Mouse (Mus musculus): ENCODE results near the gene Rasal2. TPM values are rescaled to one million over a fixed set of nuclear protein-coding genes. Genes with fewer than 3 reads are reported as not detected.

The Rasal2 gene
- polyA plus RNA-seq, 1 experiment from 2014 or later, result 31.0 TPM

DNA sequence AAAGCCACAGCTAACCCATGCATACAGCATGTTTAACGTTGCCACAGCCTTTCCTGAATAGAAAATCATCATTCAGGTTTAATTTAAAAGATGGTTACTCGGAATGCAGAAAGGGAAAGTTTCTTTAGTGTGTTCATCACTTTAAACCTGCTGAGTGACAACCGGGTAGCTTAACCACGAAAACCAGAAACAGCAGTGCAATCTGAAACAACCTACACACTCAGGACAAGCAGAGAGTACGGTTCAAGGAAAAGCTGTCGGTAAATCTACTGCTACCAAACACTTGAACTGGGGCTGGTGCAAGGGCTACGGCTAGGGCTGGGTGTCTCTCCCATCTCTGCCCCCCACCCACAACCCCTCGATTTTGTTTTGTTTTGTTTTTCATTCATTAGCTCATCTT lies 1.5 kb downstream of the Rasal2 start:
- Histone ChIP-seq H3K36me3 (ENCODE audit: poor library complexity, severe bottlenecking) (0 out of 2 replicates have a peak, but pooled peaks cover 3% of the 10 kb centered on the region), H3K9ac (peak overlapping the region; percentile 80), H3K4me1 (peaks cover 37% of the 10 kb centered on the region), H3K4me3 (peak overlapping the region; percentile 93), H3K27me3 (no peaks in the 10 kb centered on the region), H3K4me2 (peak overlapping the region; percentile 81), H3K27ac (no peak overlapping the region), H3K9me3 (replicated peaks) (no peaks in the 10 kb centered on the region)
- 6% methylated on average over 8 of the region's 8 CpGs for WGBS
- ATAC-seq, result no peak

DNA sequence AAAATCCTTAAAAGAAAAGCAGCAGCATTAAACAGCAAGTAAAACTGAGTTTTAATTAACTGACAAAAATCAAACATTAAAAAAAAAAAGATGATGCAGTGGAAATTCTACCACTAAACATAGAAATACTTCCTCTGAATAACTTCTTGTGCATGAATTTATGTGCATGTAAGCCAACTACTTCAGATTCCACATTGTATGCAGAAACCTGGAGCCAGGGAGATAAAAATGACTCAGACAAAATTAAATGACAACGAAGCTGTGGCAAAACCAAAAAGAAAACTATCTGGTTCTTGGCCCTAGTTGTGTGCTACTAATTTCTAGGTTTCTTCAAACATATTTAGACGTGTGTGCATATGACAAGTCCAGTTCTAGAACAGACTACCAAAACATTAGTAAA lies 2.7 kb downstream of the Rasal2 start:
- ATAC-seq, result no peak

GRCm38 (mm10) chr1:157388027-157388426 lies 24.4 kb downstream of the Rasal2 start:
- Histone ChIP-seq H3K4me1 (peaks cover 8% of the 10 kb centered on the region), H3K9me3 (replicated peaks) (no peaks in the 10 kb centered on the region), H3K4me3 (no peak overlapping the region), H3K9ac (no peak overlapping the region), H3K4me2 (no peak overlapping the region), H3K27ac (no peak overlapping the region; the same call in 1 of the 2 replicates), H3K36me3 (ENCODE audit: poor library complexity, severe bottlenecking) (0 out of 2 replicates have a peak, but pooled peaks cover 3% of the 10 kb centered on the region), H3K27me3 (no peaks in the 10 kb centered on the region)
- 4% methylated on average over 4 of the region's 4 CpGs for WGBS
- no peak for ATAC-seq

More for the DNA sequence above, 2.7 kb downstream of the Rasal2 start:
- Histone ChIP-seq H3K27me3 (no peaks in the 10 kb centered on the region), H3K9me3 (replicated peaks) (no peaks in the 10 kb centered on the region), H3K4me2 (no peak overlapping the region), H3K4me3 (no peak overlapping the region), H3K36me3 (ENCODE audit: poor library complexity, severe bottlenecking) (no peaks in the 10 kb centered on the region), H3K27ac (no peak overlapping the region), H3K4me1 (peaks cover 37% of the 10 kb centered on the region), H3K9ac (no peak overlapping the region)
- 79% methylated on average over 2 of the region's 2 CpGs for WGBS

- 46% methylated on average over 2 of the region's 2 CpGs for WGBS
- Histone ChIP-seq H3K4me3 (no peak overlapping the region), H3K4me2 (no peak overlapping the region), H3K4me1 (peaks cover 9% of the 10 kb centered on the region), H3K27me3 (no peaks in the 10 kb centered on the region), H3K27ac (no peak overlapping the region), H3K9ac (no peak overlapping the region), H3K9me3 (replicated peaks) (no peaks in the 10 kb centered on the region), H3K36me3 (ENCODE audit: poor library complexity, severe bottlenecking) (0 out of 2 replicates have a peak, but pooled peaks cover 3% of the 10 kb centered on the region)
- ATAC-seq, result no peak
These were observed 31.7 kb downstream of the Rasal2 start for GRCm38 (mm10) chr1:157380694-157381093.

DNA sequence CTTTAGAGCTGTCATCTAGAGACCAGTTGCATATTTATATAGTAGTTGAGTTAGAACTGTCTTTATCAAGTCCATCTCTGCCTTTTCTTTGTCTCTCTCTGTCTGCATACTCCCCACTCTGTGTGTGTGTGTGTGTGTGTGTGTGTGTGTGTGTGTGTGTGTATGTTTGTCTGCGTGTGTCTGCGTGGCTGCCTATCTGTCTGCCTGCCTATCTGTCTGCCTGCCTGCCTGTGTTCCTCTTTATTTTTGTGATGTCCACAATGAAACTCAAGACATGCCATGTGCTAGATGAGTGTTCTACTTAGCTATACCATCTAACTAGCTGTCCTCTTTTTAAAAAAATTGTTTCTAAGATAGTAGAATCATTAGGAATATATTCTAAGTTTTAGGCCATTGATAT lies 42.0 kb downstream of the Rasal2 start:
- H3K9ac ChIP-seq, result no peak overlapping the region
- no peaks in the 10 kb centered on the region for H3K4me1 ChIP-seq
- H3K27ac ChIP-seq, result no peak overlapping the region
- WGBS, result 100% methylated on average over 2 of the region's 2 CpGs
- no peaks in the 10 kb centered on the region for H3K36me3 ChIP-seq (ENCODE audit: poor library complexity, severe bottlenecking)
- H3K4me2 ChIP-seq, result no peak overlapping the region
- H3K9me3 ChIP-seq (replicated peaks), result no peaks in the 10 kb centered on the region
- H3K27me3 ChIP-seq, result no peaks in the 10 kb centered on the region
- no peak overlapping the region for H3K4me3 ChIP-seq
- no peak for ATAC-seq

- H3K27me3 ChIP-seq, result no peaks in the 10 kb centered on the region
- H3K9ac ChIP-seq, result no peak overlapping the region
- H3K4me1 ChIP-seq, result no peaks in the 10 kb centered on the region
- 70% methylated on average over 5 of the region's 5 CpGs for WGBS
- H3K4me2 ChIP-seq, result no peak overlapping the region
- H3K9me3 ChIP-seq (replicated peaks), result no peaks in the 10 kb centered on the region
- H3K4me3 ChIP-seq, result no peak overlapping the region
- no peaks in the 10 kb centered on the region for H3K36me3 ChIP-seq (ENCODE audit: poor library complexity, severe bottlenecking)
- ATAC-seq, result no peak
- no peak overlapping the region for H3K27ac ChIP-seq
These were observed 44.1 kb downstream of the Rasal2 start for GRCm38 (mm10) chr1:157368316-157368715.

DNA sequence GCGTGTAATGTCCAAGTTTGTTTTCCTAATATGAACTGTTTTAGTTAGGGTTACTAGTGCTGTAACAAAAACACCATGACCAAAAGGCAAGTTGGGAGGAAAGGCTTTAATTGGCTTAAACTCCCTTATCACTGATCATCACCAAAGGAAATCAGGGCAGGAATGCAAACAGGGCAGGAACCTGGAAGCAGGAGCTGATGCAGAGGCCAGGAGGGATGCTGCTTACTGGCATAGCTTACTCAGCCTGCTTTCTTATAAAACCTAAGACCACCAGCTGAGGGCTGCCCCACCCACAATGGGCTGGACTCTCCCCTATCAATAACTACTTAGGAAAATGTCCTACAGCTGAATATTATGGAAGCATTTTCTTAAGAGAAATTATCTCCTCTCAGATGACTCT lies 65.7 kb downstream of the Rasal2 start:
- ATAC-seq, result no peak
- Histone ChIP-seq H3K27ac (no peak overlapping the region), H3K27me3 (no peaks in the 10 kb centered on the region), H3K9me3 (replicated peaks) (no peaks in the 10 kb centered on the region), H3K36me3 (ENCODE audit: poor library complexity, severe bottlenecking) (no peaks in the 10 kb centered on the region), H3K4me2 (no peak overlapping the region), H3K4me1 (no peaks in the 10 kb centered on the region), H3K4me3 (no peak overlapping the region), H3K9ac (no peak overlapping the region)
- 84% methylated on average over 1 of the region's 1 CpGs for WGBS

DNA sequence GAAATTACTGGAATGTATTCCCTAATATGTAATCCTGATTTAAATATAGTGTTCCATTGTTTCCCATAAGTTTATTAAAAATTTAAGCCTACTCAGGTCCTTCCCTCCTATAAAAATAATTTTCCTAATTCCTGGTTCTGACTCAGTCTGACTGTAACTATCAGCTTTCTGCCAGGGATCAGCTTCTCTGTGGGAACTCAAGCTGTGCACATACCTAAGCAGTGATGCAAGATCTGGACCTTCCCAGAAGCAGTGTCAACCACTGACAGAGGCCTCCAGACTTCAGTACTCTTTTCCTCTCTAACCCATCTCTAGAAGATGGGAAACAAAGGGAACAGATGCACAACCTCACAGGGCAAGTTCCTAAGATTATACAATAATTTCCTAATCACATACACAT lies 68.9 kb downstream of the Rasal2 start:
- Histone ChIP-seq H3K9me3 (replicated peaks) (no peaks in the 10 kb centered on the region), H3K9ac (no peak overlapping the region), H3K36me3 (ENCODE audit: poor library complexity, severe bottlenecking) (no peaks in the 10 kb centered on the region), H3K4me3 (no peak overlapping the region), H3K4me2 (no peak overlapping the region), H3K27me3 (no peaks in the 10 kb centered on the region), H3K27ac (no peak overlapping the region), H3K4me1 (no peaks in the 10 kb centered on the region)
- no peak for ATAC-seq

- H3K4me3 ChIP-seq, result no peak overlapping the region
- 39% methylated on average over 3 of the region's 3 CpGs for WGBS
- peak; percentile 72 for ATAC-seq
These were observed 77.6 kb downstream of the Rasal2 start for GRCm38 (mm10) chr1:157334834-157335233.

DNA sequence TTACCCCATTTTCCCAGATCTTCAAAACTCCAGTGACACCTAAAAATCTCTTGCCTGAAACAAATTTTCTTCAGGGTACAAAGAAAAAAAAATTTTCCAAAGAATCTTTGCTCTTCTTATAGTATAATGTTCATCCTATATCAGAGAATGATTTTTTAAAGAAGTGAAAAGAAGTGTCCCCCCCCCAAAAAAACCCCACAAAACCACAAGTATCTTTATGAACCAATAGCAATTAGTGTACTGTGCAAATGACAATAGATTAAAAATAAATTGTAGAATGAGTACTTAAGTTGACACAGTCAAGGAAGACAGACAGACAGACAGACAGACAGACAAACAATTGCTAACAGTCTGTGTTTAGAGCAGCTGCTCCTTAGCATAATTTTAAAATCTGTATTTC lies 84.3 kb downstream of the Rasal2 start:
- 0 out of 2 replicates have a peak, but pooled peaks cover 3% of the 10 kb centered on the region for H3K4me1 ChIP-seq
- no peak overlapping the region for H3K4me3 ChIP-seq
- no peak overlapping the region for H3K4me2 ChIP-seq
- no peaks in the 10 kb centered on the region for H3K36me3 ChIP-seq (ENCODE audit: poor library complexity, severe bottlenecking)
- H3K27me3 ChIP-seq, result no peaks in the 10 kb centered on the region
- no peaks in the 10 kb centered on the region for H3K9me3 ChIP-seq (replicated peaks)
- no peak for ATAC-seq
- no peak overlapping the region for H3K9ac ChIP-seq
- no peak overlapping the region for H3K27ac ChIP-seq

More at GRCm38 (mm10) chr1:157334834-157335233, 77.6 kb downstream of the Rasal2 start:
- peak overlapping the region; percentile 76 for H3K27ac ChIP-seq
- H3K4me2 ChIP-seq, result no peak overlapping the region
- H3K36me3 ChIP-seq (ENCODE audit: poor library complexity, severe bottlenecking), result no peaks in the 10 kb centered on the region
- no peaks in the 10 kb centered on the region for H3K27me3 ChIP-seq
- no peaks in the 10 kb centered on the region for H3K9me3 ChIP-seq (replicated peaks)
- no peak overlapping the region for H3K9ac ChIP-seq
- H3K4me1 ChIP-seq, result peaks cover 18% of the 10 kb centered on the region

GRCm38 (mm10) chr1:157323091-157323490 lies 89.3 kb downstream of the Rasal2 start:
- H3K4me2 ChIP-seq, result no peak overlapping the region
- WGBS, result 96% methylated on average over 1 of the region's 1 CpGs

DNA sequence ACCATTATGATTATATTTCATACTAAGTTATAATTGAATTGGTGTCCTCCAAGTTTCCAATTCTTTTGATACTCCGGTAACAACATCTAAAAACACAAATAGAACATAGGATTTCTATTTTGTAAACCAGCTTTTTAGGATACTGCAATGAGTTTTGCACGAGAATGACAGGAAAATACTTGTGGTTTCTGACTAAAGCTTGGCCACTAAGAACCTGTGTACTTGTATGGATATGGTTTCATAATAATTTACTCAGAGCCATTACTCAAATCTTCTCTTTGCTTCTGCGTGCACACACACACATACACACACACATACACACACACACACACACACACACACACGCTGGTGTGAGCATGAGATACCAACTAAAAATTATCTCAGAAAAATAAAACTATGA lies 93.5 kb downstream of the Rasal2 start:
- no peak overlapping the region for H3K27ac ChIP-seq
- no peaks in the 10 kb centered on the region for H3K36me3 ChIP-seq (ENCODE audit: poor library complexity, severe bottlenecking)
- H3K27me3 ChIP-seq, result no peaks in the 10 kb centered on the region
- H3K9ac ChIP-seq, result no peak overlapping the region
- no peak for ATAC-seq
- H3K4me2 ChIP-seq, result no peak overlapping the region
- H3K4me1 ChIP-seq, result no peaks in the 10 kb centered on the region
- H3K4me3 ChIP-seq, result no peak overlapping the region
- H3K9me3 ChIP-seq (replicated peaks), result no peaks in the 10 kb centered on the region
- 92% methylated on average over 4 of the region's 4 CpGs for WGBS

More at GRCm38 (mm10) chr1:157323091-157323490, 89.3 kb downstream of the Rasal2 start:
- H3K36me3 ChIP-seq (ENCODE audit: poor library complexity, severe bottlenecking), result no peaks in the 10 kb centered on the region
- H3K9me3 ChIP-seq (replicated peaks), result no peaks in the 10 kb centered on the region
- H3K9ac ChIP-seq, result no peak overlapping the region
- ATAC-seq, result no peak
- H3K4me1 ChIP-seq, result no peaks in the 10 kb centered on the region
- no peak overlapping the region for H3K4me3 ChIP-seq
- no peak overlapping the region for H3K27ac ChIP-seq
- no peaks in the 10 kb centered on the region for H3K27me3 ChIP-seq

DNA sequence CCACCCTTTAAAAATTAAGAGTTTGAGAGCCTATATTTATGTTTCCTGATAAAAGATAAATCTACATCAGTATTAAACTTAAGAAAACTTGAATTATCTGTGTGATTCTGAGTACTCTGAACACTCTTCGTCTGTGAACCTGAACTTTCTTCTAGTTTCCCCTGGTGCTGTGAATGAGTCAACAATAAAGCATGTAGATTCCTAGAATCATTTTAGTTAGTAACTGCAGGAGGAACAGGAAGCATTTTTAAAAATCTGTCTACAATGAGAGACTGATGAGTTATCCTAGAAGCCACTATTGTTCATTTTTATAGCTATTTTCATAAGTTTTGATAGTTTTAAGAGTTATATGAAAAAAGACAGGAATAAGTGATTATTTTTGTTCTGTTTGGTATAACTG lies 111.1 kb downstream of the Rasal2 start:
- no peaks in the 10 kb centered on the region for H3K27me3 ChIP-seq
- peaks cover 3% of the 10 kb centered on the region; the same call in 1 of the 2 replicates for H3K36me3 ChIP-seq (ENCODE audit: poor library complexity, severe bottlenecking)
- H3K4me2 ChIP-seq, result no peak overlapping the region
- H3K9ac ChIP-seq, result no peak overlapping the region
- WGBS, result 88% methylated on average over 1 of the region's 1 CpGs
- no peak for ATAC-seq
- no peak overlapping the region for H3K4me3 ChIP-seq
- H3K27ac ChIP-seq, result no peak overlapping the region
- no peaks in the 10 kb centered on the region for H3K4me1 ChIP-seq
- no peaks in the 10 kb centered on the region for H3K9me3 ChIP-seq (replicated peaks)
